Mouse (Mus musculus): Measurements from ENCODE around the gene Esp4.

DNA sequence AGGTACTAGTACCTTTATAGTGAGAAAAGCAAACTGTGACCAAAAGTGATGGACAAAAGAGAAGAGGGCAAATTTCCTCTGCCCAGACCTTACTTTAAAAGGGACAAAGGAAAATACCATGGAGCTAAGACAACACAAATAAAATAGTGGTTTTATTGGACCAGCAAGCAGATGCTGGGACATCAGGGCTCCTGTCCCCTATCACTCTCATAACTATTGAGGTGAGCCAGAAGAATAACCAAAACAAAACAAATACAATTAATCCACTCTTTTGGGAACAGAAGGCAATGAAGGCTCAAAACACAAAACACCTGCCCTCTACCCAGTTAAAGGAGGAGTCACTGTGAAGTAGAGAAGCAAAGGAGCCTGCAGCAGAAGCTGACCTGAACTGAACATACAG, at the start of gene Esp4:
- TF ChIP-seq CTCF (IDR thresholded peaks at IDR 0.05; ENCODE audit: borderline replicate concordance, control insufficient read depth, extremely low read depth, insufficient read depth, low read length, poor library complexity): no peak
- no peak for TF ChIP-seq POLR2A (IDR thresholded peaks at IDR 0.05; ENCODE audit: control insufficient read depth, extremely low read depth, insufficient read depth, low read length, poor library complexity)
